Mouse (Mus musculus) lung, postnatal 0 days (tissue): ENCODE measurements around the gene Pax8. TPM values are rescaled to one million over a fixed set of nuclear protein-coding genes. Genes with fewer than 3 reads are reported as not detected.

Experiments
- ATAC-seq: fragments of 200-750 bp; cut with Nextera tagmentation; 2 replicates; pipeline ENCODE4 v1.8.0; 2017; ENCODE audit warnings: moderate library complexity
- DNase-seq: peaks from one replicate; pipeline ENCODE4 v3.0.0-alpha.2; 2016; ENCODE audit warnings: low spot score
- H3K27ac ChIP-seq: fragments of 300-500 bp; sonication (generic); 2 replicates; pipeline ENCODE4 v1.5.1; 2014; ENCODE audit warnings: antibody characterized with exemption, mild to moderate bottlenecking, low read length, mixed read lengths
- H3K27me3 ChIP-seq: fragments of 300-500 bp; sonication (generic); replicated peaks from 2 replicates; pipeline ENCODE4 v1.6.1; 2014; ENCODE audit warnings: low read length, mixed read lengths; ENCODE audit not compliant: insufficient read depth
- H3K36me3 ChIP-seq: fragments of 300-500 bp; sonication (generic); 2 replicates; pipeline ENCODE4 v1.6.1; 2014; ENCODE audit warnings: low read length, mixed read lengths; ENCODE audit not compliant: insufficient read depth
- H3K4me1 ChIP-seq: fragments of 300-500 bp; sonication (generic); 2 replicates; pipeline ENCODE4 v1.6.1; 2014; ENCODE audit warnings: antibody characterized with exemption, low read depth, low read length, mixed read lengths; ENCODE audit not compliant: insufficient read depth
- H3K4me2 ChIP-seq: fragments of 300-500 bp; sonication (generic); replicated peaks from 2 replicates; pipeline ENCODE4 v1.6.1; 2014; ENCODE audit warnings: low read depth, mild to moderate bottlenecking, low read length, moderate library complexity, mixed read lengths
- H3K4me3 ChIP-seq: fragments of 300-500 bp; sonication (generic); 2 replicates; pipeline ENCODE4 v1.5.1; 2014; ENCODE audit warnings: low read depth, low read length
- H3K9ac ChIP-seq: fragments of 300-500 bp; sonication (generic); replicated peaks from 2 replicates; pipeline ENCODE4 v1.6.1; 2014; ENCODE audit warnings: low read depth, mild to moderate bottlenecking
- H3K9me3 ChIP-seq: fragments of 300-500 bp; sonication (generic); 2 replicates; pipeline ENCODE4 v1.6.1; 2016; ENCODE audit warnings: low read length, mixed read lengths
- CTCF ChIP-seq: IDR thresholded peaks from 2 replicates; pipeline ENCODE4 v1.5.1; 2016; ENCODE audit warnings: antibody characterized with exemption, mild to moderate bottlenecking
- EP300 ChIP-seq: IDR thresholded peaks from 2 replicates; pipeline ENCODE4 v1.6.1; 2016; ENCODE audit warnings: antibody characterized with exemption, mild to moderate bottlenecking, control low read depth
- WGBS: fragments of 180-500 bp; shearing (Covaris S2); extraction: QIAGEN DNeasy Blood & Tissue Kit; methylation state at CpG from one replicate; pipeline ENCODE4 v1.1.7; 2014; 5-methylcytosine and 5-hydroxymethylcytosine counted together
- polyA plus RNA-seq: library from polyadenylated mRNA; unstranded; fragments of >200 nt; fragmentation: Nextera tagmentation; extraction: Ambion mirVana; gene quantifications from 2 replicates; pipeline ENCODE4 v1.2.1, GENCODE M21; 2015

Gene Pax8
- polyA plus RNA-seq, 1 experiment from 2014 or later = not detected

DNA sequence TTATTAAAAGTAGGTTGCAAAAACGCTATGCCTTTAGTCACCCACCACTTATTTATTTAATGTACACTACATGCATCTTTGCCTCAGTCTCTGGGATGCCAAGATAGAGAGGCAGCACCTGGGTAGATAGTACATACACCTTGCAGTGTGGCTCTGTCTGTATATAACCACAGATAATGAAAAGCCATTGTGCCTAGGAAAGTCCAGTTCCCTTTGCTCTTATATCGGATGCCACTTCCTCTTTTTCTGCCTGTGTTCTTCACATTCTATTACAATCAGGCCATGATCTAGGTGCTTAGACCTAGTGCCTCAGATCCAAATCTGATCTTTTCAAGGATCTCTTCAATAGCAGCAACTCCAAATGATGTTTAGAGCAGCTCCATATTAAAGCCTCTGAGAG is 49.8 kb downstream of the Pax8 start:
- Histone ChIP-seq H3K27me3 (no peaks in the 10 kb centered on the region), H3K9me3 (no peaks in the 10 kb centered on the region), H3K36me3 (no peaks in the 10 kb centered on the region), H3K4me3 (no peak overlapping the region), H3K27ac (no peak overlapping the region), H3K4me2 (no peak overlapping the region), H3K4me1 (no peaks in the 10 kb centered on the region), H3K9ac (no peak overlapping the region)
- no peak for ATAC-seq
- DNase-seq = no peak
- no peak for TF ChIP-seq EP300
- no peak for TF ChIP-seq CTCF
- WGBS = 72% methylated on average over 2 of the region's 2 CpGs

DNA sequence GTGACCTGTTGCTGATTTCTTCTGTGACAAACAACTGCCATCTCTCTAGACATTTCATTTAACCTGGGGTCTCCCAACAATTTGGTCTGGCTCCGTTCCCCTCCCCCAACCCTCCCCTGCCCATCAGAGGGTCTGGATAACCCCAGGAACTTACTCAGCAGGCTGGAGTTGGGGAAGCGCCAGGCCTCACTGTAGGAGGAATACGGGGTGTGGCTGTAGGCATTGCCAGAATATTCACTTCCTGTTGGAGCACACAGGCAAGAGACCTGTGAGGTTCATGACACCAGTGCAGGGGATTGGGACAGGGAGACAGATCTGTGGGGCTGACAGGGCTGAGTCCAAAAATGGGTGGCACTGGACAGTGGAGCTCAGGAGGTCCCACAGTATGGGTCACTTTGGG is 52.6 kb downstream of the Pax8 start:
- ATAC-seq (no peak), DNase-seq (no peak)
- Histone ChIP-seq H3K4me1 (no peaks in the 10 kb centered on the region), H3K9me3 (no peaks in the 10 kb centered on the region), H3K27me3 (no peaks in the 10 kb centered on the region), H3K9ac (no peak overlapping the region), H3K4me2 (no peak overlapping the region), H3K4me3 (no peak overlapping the region), H3K27ac (no peak overlapping the region), H3K36me3 (no peaks in the 10 kb centered on the region)
- WGBS = 35% methylated on average over 3 of the region's 3 CpGs
- TF ChIP-seq CTCF (no peak), EP300 (no peak)

DNA sequence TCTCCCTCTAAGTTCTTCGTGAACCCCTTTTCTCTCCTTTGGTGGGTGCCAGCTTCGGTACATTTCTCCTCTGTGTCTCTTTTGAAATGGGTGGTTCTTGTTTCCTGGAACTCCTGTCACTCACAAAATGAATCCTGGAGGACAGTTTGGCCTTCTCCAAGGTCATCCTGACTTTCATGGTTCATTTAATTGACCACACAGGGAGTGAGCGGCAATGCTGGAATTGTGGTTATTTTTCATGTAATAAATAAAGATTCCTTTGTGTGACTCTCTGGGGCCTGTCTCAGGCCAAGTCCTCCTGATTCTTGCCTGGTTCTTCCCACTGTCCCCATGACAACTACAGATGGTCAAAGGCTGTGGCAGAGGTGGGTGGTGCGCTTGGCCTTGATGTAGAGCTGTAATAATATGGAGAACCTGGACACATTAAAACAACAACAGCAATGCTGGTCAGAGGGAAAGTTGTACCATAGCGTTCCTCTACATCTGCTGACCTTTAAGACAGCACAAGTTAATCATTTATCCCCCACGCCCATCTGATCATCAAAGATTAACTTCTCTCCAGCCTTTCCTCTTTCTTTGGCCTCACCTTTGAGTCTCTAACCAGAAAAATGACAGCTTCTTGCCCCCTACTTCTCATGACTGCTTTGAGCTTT is 54.1 kb downstream of the Pax8 start:
- no peak overlapping the region for H3K27ac ChIP-seq
- no peak overlapping the region for H3K4me3 ChIP-seq
- H3K4me2 ChIP-seq = no peak overlapping the region
- DNase-seq = no peak
- no peaks in the 10 kb centered on the region for H3K4me1 ChIP-seq
- no peak overlapping the region for H3K9ac ChIP-seq
- no peaks in the 10 kb centered on the region for H3K27me3 ChIP-seq
- WGBS = 83% methylated on average over 6 of the region's 6 CpGs
- ATAC-seq = no peak
- H3K36me3 ChIP-seq = no peaks in the 10 kb centered on the region
- TF ChIP-seq CTCF = no peak
- TF ChIP-seq EP300 = no peak
- no peaks in the 10 kb centered on the region for H3K9me3 ChIP-seq

DNA sequence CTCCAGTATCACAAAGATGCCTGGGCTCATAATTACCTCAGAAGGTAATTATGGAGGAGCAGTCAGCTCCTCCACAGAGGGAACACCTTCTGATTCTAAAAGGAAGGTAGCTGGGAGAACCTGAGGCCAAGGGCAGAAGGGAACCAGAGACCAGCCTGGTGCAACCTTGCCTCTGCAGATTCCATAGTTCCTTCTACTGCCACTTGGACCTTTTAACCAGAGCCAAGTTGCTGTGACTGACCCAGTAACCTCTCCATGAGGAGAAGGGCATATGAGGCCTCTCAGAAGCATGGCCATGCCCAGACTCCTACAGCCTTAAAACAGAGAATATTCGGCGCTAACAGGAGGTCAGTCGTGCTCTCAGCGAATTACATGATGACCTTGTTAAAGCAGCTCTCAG is 57.8 kb downstream of the Pax8 start:
- TF ChIP-seq EP300 (no peak), CTCF (no peak)
- Histone ChIP-seq H3K27me3 (no peaks in the 10 kb centered on the region), H3K4me1 (no peaks in the 10 kb centered on the region), H3K9ac (no peak overlapping the region), H3K4me3 (no peak overlapping the region), H3K36me3 (no peaks in the 10 kb centered on the region), H3K27ac (no peak overlapping the region), H3K4me2 (no peak overlapping the region), H3K9me3 (no peaks in the 10 kb centered on the region)
- DNase-seq (no peak), ATAC-seq (no peak)
- WGBS = 92% methylated on average over 4 of the region's 4 CpGs

DNA sequence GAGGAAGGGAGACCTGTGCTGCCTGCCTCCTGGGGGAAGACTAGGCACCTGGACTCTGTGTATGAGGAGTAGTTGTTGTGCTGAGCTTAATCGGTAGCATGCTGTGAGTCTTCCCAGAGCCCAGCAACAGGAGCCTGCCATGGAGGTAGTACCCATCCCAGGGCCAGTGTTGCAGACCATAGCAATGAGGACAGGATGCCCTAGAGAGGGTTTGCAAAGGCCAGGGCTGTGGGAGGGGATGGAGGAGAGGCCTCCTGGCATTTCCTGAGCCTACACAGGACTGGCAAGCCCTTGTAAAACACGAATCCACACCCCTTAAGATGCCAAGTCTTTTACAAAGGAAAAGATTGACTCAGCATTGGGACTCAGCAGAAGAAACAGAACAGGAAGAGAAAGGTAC is 58.3 kb downstream of the Pax8 start:
- no peaks in the 10 kb centered on the region for H3K9me3 ChIP-seq
- no peak overlapping the region for H3K4me3 ChIP-seq
- H3K4me2 ChIP-seq = no peak overlapping the region
- no peaks in the 10 kb centered on the region for H3K36me3 ChIP-seq
- no peak for TF ChIP-seq CTCF
- TF ChIP-seq EP300 = no peak
- no peak overlapping the region for H3K9ac ChIP-seq
- DNase-seq (no peak), ATAC-seq (no peak)
- no peak overlapping the region for H3K27ac ChIP-seq
- no peaks in the 10 kb centered on the region for H3K4me1 ChIP-seq
- no peaks in the 10 kb centered on the region for H3K27me3 ChIP-seq
- WGBS = 11% methylated on average over 2 of the region's 2 CpGs

DNA sequence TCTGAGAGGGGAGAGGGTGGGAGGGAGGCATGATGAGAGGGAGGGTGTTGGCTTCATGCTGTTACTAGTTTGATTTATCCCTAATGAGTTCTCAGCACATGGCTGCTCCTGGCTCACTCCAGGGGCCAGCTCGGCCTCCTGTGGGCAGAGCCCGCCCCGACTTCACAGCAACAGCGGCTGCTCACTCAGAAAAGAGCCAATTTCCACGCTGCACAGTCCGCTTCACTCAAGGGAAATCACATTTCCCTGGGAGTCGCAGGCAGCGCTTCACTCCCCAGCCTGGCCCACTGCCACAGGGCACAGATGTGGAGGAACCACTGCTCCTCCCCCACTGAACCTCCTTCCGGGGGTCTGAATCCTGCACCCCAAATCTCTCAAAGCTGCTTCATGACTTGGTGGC is 58.7 kb downstream of the Pax8 start:
- Histone ChIP-seq H3K4me2 (no peak overlapping the region), H3K27ac (no peak overlapping the region), H3K4me1 (no peaks in the 10 kb centered on the region), H3K4me3 (no peak overlapping the region), H3K27me3 (no peaks in the 10 kb centered on the region), H3K36me3 (no peaks in the 10 kb centered on the region), H3K9ac (no peak overlapping the region), H3K9me3 (no peaks in the 10 kb centered on the region)
- ATAC-seq = no peak
- 12% methylated on average over 9 of the region's 9 CpGs for WGBS
- TF ChIP-seq CTCF = no peak
- no peak for TF ChIP-seq EP300
- no peak for DNase-seq

DNA sequence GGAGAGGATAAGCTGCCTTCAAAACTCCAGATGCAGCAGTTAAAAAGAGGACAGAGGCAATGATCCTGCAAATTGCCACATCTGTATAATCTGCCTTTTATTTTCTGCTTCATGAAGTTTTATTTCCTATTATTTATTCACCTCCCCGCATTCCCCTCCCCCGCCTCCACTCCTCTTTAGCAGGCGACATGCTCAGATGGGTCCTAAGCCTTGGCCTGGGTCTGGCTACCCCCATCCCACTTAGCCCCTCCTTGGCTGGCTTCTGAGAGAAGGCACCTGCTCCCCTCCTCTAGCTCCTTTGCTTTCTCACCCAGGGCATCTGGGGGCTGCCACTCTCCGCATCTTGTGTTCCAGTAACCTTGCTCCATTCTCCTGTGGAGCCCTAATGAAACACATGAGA is 61.7 kb downstream of the Pax8 start:
- Histone ChIP-seq H3K27me3 (no peaks in the 10 kb centered on the region), H3K9me3 (no peaks in the 10 kb centered on the region), H3K4me1 (no peaks in the 10 kb centered on the region), H3K4me3 (no peak overlapping the region), H3K36me3 (no peaks in the 10 kb centered on the region), H3K9ac (no peak overlapping the region), H3K27ac (no peak overlapping the region), H3K4me2 (no peak overlapping the region)
- no peak for TF ChIP-seq CTCF
- TF ChIP-seq EP300 = no peak
- DNase-seq = no peak
- ATAC-seq = no peak
- WGBS = 84% methylated on average over 4 of the region's 4 CpGs
